Mouse (Mus musculus) stomach, postnatal 0 days (tissue): ENCODE measurements at regions not wholly inside any gene's neighbourhood (a gene's known extent, or its start where the extent isn't known, plus 50 kb on each side); places are given as distances from the start of the nearest gene placed in this dataset.

Experiments used
- ATAC-seq: fragments of 200-750 bp; cut with Nextera tagmentation; 2 replicates; pipeline ENCODE4 v1.8.0; 2017; ENCODE audit not compliant: low FRiP score, low TSS enrichment
- DNase-seq: peaks from one replicate; pipeline ENCODE4 v3.0.0-alpha.2; 2016; ENCODE audit warnings: low spot score
- H3K27ac ChIP-seq: fragments of 300-500 bp; sonication (generic); replicated peaks from 2 replicates; pipeline ENCODE4 v1.5.1; 2014; ENCODE audit warnings: mild to moderate bottlenecking, control low read depth
- H3K27me3 ChIP-seq: fragments of 300-500 bp; sonication (generic); 2 replicates; pipeline ENCODE4 v1.6.1; 2014; ENCODE audit warnings: low read length; ENCODE audit not compliant: control insufficient read depth, insufficient read depth
- H3K36me3 ChIP-seq: fragments of 300-500 bp; sonication (generic); 2 replicates; pipeline ENCODE4 v1.6.1; 2014; ENCODE audit warnings: low read length, mixed read lengths; ENCODE audit not compliant: control insufficient read depth, insufficient read depth
- H3K4me1 ChIP-seq: fragments of 300-500 bp; sonication (generic); replicated peaks from 2 replicates; pipeline ENCODE4 v1.6.1; 2014; ENCODE audit warnings: antibody characterized with exemption; ENCODE audit not compliant: control insufficient read depth, insufficient read depth
- H3K4me2 ChIP-seq: fragments of 300-500 bp; sonication (generic); replicated peaks from 2 replicates; pipeline ENCODE4 v1.6.1; 2014; ENCODE audit warnings: low read depth, mild to moderate bottlenecking, control low read depth, moderate library complexity
- H3K4me3 ChIP-seq: fragments of 300-500 bp; sonication (generic); 2 replicates; pipeline ENCODE4 v1.5.1; 2014; ENCODE audit warnings: low read depth, low read length, control low read depth
- H3K9ac ChIP-seq: fragments of 300-500 bp; sonication (generic); 2 replicates; pipeline ENCODE4 v1.6.1; 2014; ENCODE audit warnings: mild to moderate bottlenecking, low read length, control low read depth, mixed read lengths
- H3K9me3 ChIP-seq: fragments of 300-500 bp; sonication (generic); 2 replicates; pipeline ENCODE4 v1.6.1; 2016; ENCODE audit warnings: low read length; ENCODE audit not compliant: control insufficient read depth
- CTCF ChIP-seq: IDR thresholded peaks from 2 replicates; pipeline ENCODE4 v1.5.1; 2016; ENCODE audit warnings: antibody characterized with exemption, low read depth, mild to moderate bottlenecking, moderate library complexity
- EP300 ChIP-seq: optimal IDR thresholded peaks from 2 replicates; pipeline ENCODE3; 2016; ENCODE audit warnings: antibody characterized with exemption
- WGBS: fragments of 180-500 bp; shearing (Covaris S2); extraction: QIAGEN DNeasy Blood & Tissue Kit; methylation state at CpG from one replicate; pipeline ENCODE4 v1.1.7; 2014; 5-methylcytosine and 5-hydroxymethylcytosine counted together

DNA sequence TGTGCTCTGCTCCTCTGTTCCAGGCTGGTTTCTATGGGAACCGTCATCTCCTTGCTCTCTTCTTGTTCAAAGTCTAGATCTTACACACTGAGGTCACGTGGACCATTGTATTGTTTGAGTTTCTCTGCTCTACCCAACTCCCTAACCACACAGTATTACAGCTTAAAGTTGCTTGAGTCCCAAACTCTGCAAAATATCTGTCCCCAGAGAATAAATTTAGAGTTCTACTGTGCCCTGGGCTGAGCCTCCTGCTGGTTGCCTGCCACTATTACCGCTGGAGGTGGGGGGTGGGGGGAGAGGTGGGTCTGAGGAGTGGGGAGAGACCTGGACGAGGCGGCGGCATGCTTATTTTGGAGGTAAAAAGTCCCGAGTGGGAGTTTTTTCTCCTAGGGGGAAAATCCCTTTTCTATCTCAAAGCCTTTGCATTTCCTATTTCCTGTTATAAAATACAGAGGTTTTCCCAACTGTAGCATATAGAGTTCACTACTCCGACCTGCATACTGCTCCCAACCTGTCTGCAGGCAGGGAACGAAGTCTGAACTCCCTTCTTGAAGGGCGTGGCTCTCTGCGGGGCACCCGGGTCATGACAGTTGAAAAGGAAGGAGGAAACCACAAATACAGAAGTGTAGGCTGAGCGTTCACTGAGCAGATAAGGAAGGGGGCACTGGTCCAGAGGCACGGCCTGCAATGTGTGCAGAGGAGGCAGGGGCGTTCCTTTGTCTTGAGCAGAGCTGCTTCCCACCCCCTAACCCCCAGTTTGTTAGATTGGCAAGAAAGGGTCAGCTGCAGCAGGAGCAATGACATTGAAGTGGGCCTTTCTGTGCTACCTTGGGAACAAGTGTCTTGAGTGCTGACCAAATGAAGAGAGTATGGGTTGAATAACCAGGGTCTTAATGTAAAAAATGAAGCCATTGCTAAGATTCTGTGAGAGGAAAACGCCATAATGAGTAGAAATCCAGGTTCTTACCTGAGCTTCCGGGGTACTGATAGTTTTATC is 188.7 kb downstream of the Akap7 start:
- H3K27ac ChIP-seq: peak overlapping the region; percentile 74
- no peak overlapping the region for H3K4me3 ChIP-seq
- H3K9ac ChIP-seq: no peak overlapping the region
- no peaks in the 10 kb centered on the region for H3K27me3 ChIP-seq
- peak; percentile 68 for DNase-seq
- peak overlapping the region; percentile 31; the same call in 1 of the 2 replicates for H3K4me2 ChIP-seq
- no peaks in the 10 kb centered on the region for H3K4me1 ChIP-seq
- no peak for TF ChIP-seq EP300
- TF ChIP-seq CTCF: no peak
- 31% methylated on average over 17 of the region's 17 CpGs for WGBS
- H3K36me3 ChIP-seq: no peaks in the 10 kb centered on the region
- H3K9me3 ChIP-seq: no peaks in the 10 kb centered on the region
- peak; percentile 95 for ATAC-seq

DNA sequence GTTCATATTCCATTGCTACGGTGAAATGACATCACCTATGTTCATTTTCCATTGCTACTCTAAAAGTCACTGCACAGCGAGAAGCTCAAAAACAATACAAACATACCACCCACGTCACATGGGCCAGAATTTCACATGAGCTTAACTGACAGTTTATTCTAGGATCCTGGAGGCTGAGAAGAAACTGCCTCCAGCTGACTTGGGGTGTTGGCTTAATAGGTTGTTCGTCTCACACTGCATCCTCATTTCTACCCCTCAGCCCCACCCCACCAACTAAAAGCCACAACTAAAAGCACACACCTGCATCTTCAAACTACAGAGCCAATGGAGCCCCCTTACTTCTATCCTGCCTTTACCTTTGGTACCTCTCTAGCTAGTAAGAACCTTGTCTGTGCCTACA is 187.0 kb upstream of the Arg1 start:
- 76% methylated on average over 4 of the region's 4 CpGs for WGBS

DNA sequence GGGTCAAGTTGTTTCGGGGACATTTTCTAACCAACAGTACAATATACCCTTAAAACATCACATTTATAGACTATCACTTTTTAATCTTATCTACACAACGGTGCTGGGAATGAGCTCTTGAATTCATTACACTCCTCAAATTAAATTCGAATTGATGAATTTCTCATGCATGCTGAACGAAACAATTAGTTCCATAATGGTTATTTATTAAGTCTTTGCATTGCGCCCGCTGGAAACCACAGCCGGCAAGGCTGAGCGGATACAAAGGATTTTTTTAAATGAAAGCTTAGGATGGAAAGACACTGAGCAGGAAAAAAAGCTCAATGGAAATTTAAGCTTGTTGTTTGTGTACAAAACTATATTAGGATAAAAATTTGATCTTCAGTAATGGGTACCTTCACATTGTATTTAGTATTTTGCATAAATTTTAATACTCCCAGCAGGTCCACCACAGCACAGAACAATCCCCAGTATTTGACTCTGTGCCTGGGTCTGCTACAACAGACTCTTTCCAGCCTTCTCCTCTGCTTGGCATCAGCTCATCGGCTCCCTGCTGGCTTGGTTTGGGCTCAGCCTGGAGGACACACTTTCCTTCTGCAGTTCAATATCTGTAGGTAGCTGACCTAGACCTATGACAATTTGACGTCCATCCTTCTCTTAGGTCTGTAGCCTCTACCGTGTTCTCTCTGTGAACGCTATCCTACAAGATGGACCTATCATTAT is 185.3 kb upstream of the Arg1 start:
- H3K9me3 ChIP-seq: no peaks in the 10 kb centered on the region
- H3K27me3 ChIP-seq: no peaks in the 10 kb centered on the region
- H3K4me1 ChIP-seq: no peaks in the 10 kb centered on the region
- TF ChIP-seq CTCF (no peak), EP300 (no peak)
- 58% methylated on average over 12 of the region's 12 CpGs for WGBS
- DNase-seq (no peak), ATAC-seq (no peak)
- no peak overlapping the region for H3K27ac ChIP-seq
- H3K4me2 ChIP-seq: no peak overlapping the region
- H3K4me3 ChIP-seq: no peak overlapping the region
- no peaks in the 10 kb centered on the region for H3K36me3 ChIP-seq
- no peak overlapping the region for H3K9ac ChIP-seq

More for the DNA sequence above, 187.0 kb upstream of the Arg1 start:
- no peaks in the 10 kb centered on the region for H3K36me3 ChIP-seq
- no peaks in the 10 kb centered on the region for H3K4me1 ChIP-seq
- TF ChIP-seq CTCF: no peak
- TF ChIP-seq EP300: no peak
- H3K27me3 ChIP-seq: no peaks in the 10 kb centered on the region
- no peaks in the 10 kb centered on the region for H3K9me3 ChIP-seq
- H3K9ac ChIP-seq: no peak overlapping the region
- no peak for DNase-seq
- H3K4me3 ChIP-seq: no peak overlapping the region
- no peak overlapping the region for H3K27ac ChIP-seq
- H3K4me2 ChIP-seq: no peak overlapping the region
- ATAC-seq: no peak

DNA sequence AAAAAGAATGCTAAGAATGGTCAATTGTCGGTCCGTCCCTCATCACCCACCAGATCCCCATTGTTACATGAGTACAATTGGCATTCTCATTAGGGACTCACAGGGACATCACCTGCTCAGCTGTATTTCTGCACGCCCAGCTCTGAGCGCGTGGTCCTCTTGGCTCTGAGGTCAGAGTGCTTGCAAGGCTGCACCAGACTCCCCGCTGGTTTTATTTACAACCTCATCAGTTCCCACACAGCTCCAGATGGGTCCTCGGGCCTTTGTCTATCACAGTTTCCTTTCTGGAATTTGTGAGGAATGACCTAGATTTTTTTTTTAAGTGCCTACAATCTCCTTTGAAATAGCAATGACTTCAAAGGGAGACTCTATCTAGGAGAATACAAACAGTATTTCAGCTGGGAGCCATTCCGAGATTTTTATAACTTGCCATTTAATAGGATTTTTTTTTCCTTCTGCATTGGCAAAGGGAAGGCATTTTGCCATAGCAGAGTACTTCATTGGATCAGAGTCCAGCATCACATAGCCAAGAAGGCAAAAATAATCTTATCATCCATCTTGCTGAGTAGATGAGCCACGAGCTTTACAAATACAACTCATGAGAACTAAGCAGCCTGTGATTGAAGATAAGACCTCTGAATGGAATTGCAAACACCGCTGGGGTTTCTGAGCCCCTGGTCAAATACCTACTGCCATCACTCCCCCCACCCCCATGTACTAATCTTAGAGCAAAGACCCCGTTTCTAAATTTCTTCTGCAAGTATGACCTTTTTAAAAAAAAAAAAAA is 184.5 kb upstream of the Arg1 start:
- DNase-seq: no peak
- no peak overlapping the region for H3K4me2 ChIP-seq
- TF ChIP-seq EP300 (no peak), CTCF (no peak)
- 16% methylated on average over 11 of the region's 11 CpGs for WGBS
- no peak for ATAC-seq
- H3K4me3 ChIP-seq: no peak overlapping the region
- no peaks in the 10 kb centered on the region for H3K27me3 ChIP-seq
- no peaks in the 10 kb centered on the region for H3K36me3 ChIP-seq
- no peaks in the 10 kb centered on the region for H3K4me1 ChIP-seq
- no peaks in the 10 kb centered on the region for H3K9me3 ChIP-seq
- no peak overlapping the region for H3K27ac ChIP-seq
- H3K9ac ChIP-seq: no peak overlapping the region

DNA sequence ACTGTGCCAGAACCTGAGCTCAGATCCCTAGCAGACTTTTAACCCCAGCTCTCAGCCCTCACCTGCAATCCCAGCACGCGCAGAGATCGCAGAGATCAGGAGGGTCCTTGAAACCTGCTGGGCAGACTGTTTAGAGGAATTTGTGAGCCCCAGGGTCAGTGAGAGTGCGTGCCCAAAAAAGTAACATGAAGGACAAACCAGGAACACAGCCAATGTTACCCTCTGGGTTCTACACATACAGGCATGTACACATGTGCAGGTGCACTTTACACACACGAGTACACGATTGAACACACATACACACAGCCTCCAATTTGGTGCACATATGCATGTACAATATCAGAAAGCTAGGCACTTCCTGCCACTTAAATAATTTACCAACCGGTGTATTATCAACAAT is 183.9 kb upstream of the Arg1 start:
- no peak for TF ChIP-seq EP300
- TF ChIP-seq CTCF: no peak
- Histone ChIP-seq H3K4me3 (no peak overlapping the region), H3K4me2 (no peak overlapping the region), H3K4me1 (no peaks in the 10 kb centered on the region), H3K27me3 (no peaks in the 10 kb centered on the region), H3K27ac (no peak overlapping the region), H3K36me3 (no peaks in the 10 kb centered on the region), H3K9ac (no peak overlapping the region), H3K9me3 (no peaks in the 10 kb centered on the region)
- 56% methylated on average over 7 of the region's 7 CpGs for WGBS
- ATAC-seq (no peak), DNase-seq (no peak)
